Mouse (Mus musculus) mesoderm, embryonic 11.5 days (tissue): Measurements from ENCODE around the gene Trim9.

Experiments
- DNase-seq: peaks from one replicate; pipeline ENCODE4 v3.0.0-alpha.2; 2012; ENCODE audit warnings: low read depth, low spot score

The Trim9 gene

GRCm38 (mm10) chr12:70347202-70347841, at the start of gene Trim9:
Trim9 (minus strand) TSS chr12:70347614.
- peak; percentile 99 for DNase-seq

- DNase-seq: no peak
These were observed 47.6 kb upstream of the Trim9 start for GRCm38 (mm10) chr12:70395061-70395460.

GRCm38 (mm10) chr12:70391236-70391635, 43.8 kb upstream of the Trim9 start:
- DNase-seq: no peak

- no peak for DNase-seq
These were observed 27.6 kb upstream of the Trim9 start for GRCm38 (mm10) chr12:70374976-70375375.

- DNase-seq: no peak
These were observed 25.5 kb upstream of the Trim9 start for GRCm38 (mm10) chr12:70372874-70373273.

GRCm38 (mm10) chr12:70369348-70369747, 21.9 kb upstream of the Trim9 start:
- no peak for DNase-seq

GRCm38 (mm10) chr12:70368820-70369219, 21.4 kb upstream of the Trim9 start:
- DNase-seq: no peak

- peak; percentile 89 for DNase-seq
These were observed 20.2 kb upstream of the Trim9 start for GRCm38 (mm10) chr12:70367326-70368248.

- DNase-seq: no peak
These were observed 15.6 kb upstream of the Trim9 start for GRCm38 (mm10) chr12:70363016-70363415.

- DNase-seq: no peak
These were observed 12.9 kb upstream of the Trim9 start for GRCm38 (mm10) chr12:70360276-70360675.

GRCm38 (mm10) chr12:70359443-70359842, 12.0 kb upstream of the Trim9 start:
- DNase-seq: no peak

- no peak for DNase-seq
These were observed 7.5 kb upstream of the Trim9 start for GRCm38 (mm10) chr12:70354926-70355325.

GRCm38 (mm10) chr12:70350490-70350889, 3.1 kb upstream of the Trim9 start:
- no peak for DNase-seq

- DNase-seq: no peak
These were observed 2.4 kb upstream of the Trim9 start for GRCm38 (mm10) chr12:70349788-70350187.

- DNase-seq: no peak
These were observed 612 bp upstream of the Trim9 start for GRCm38 (mm10) chr12:70348026-70348425.

- DNase-seq: peak; percentile 66
These were observed 1.0 kb downstream of the Trim9 start for GRCm38 (mm10) chr12:70346139-70347026.

GRCm38 (mm10) chr12:70345531-70346138, 1.8 kb downstream of the Trim9 start:
- no peak for DNase-seq

- peak; percentile 39 for DNase-seq
These were observed 12.2 kb downstream of the Trim9 start for GRCm38 (mm10) chr12:70335176-70335575.

- no peak for DNase-seq
These were observed 14.1 kb downstream of the Trim9 start for GRCm38 (mm10) chr12:70333253-70333805.

- no peak for DNase-seq
These were observed 18.4 kb downstream of the Trim9 start for GRCm38 (mm10) chr12:70329059-70329458.

- no peak for DNase-seq
These were observed 20.5 kb downstream of the Trim9 start for GRCm38 (mm10) chr12:70326956-70327355.
